Mouse (Mus musculus): ENCODE measurements around the gene Ttyh3. TPM values are rescaled to one million over a fixed set of nuclear protein-coding genes. Genes with fewer than 3 reads are reported as not detected.

Ttyh3 gene
- total and polyA plus RNA-seq, 2 experiments from 2014 or later: 67.9 to 163 TPM

GRCm38 (mm10) chr5:140579221-140579620 is 69.6 kb downstream of the Ttyh3 start:
- 24% methylated on average over 9 of the region's 9 CpGs for WGBS
- no peak for TF ChIP-seq CTCF (IDR thresholded peaks at IDR 0.05; ENCODE audit: low read depth)
- H3K27ac ChIP-seq (ENCODE audit: low read depth, low read length): no peak overlapping the region
- no peaks in the 10 kb centered on the region for H3K36me3 ChIP-seq (ENCODE audit: insufficient read depth)
- H3K4me3 ChIP-seq (ENCODE audit: low read depth, low read length): no peak overlapping the region
- DNase-seq (no peak), ATAC-seq (no peak)
- H3K9me3 ChIP-seq (ENCODE audit: low read length): no peaks in the 10 kb centered on the region
- H3K4me2 ChIP-seq (ENCODE audit: low read depth): no peak overlapping the region
- no peaks in the 10 kb centered on the region for H3K27me3 ChIP-seq (ENCODE audit: insufficient read depth, low read length)
- no peaks in the 10 kb centered on the region for H3K4me1 ChIP-seq (ENCODE audit: insufficient read depth)
- no peak overlapping the region for H3K9ac ChIP-seq

- no peak overlapping the region for H3K9ac ChIP-seq
These were observed 73.4 kb downstream of the Ttyh3 start for GRCm38 (mm10) chr5:140575381-140575866.

GRCm38 (mm10) chr5:140572611-140573010 is 76.2 kb downstream of the Ttyh3 start:
- Histone ChIP-seq H3K27me3 (ENCODE audit: insufficient read depth, low read length) (no peaks in the 10 kb centered on the region), H3K4me2 (ENCODE audit: low read depth) (no peak overlapping the region), H3K9ac (no peak overlapping the region), H3K4me1 (ENCODE audit: insufficient read depth) (0 out of 2 replicates have a peak, but pooled peaks cover 2% of the 10 kb centered on the region), H3K4me3 (ENCODE audit: low read depth, low read length) (no peak overlapping the region), H3K9me3 (ENCODE audit: low read length) (no peaks in the 10 kb centered on the region), H3K36me3 (ENCODE audit: insufficient read depth) (no peaks in the 10 kb centered on the region), H3K27ac (ENCODE audit: low read depth, low read length) (no peak overlapping the region)
- no peak for DNase-seq
- ATAC-seq: no peak
- WGBS: 86% methylated on average over 6 of the region's 6 CpGs
- no peak for TF ChIP-seq CTCF (IDR thresholded peaks at IDR 0.05; ENCODE audit: low read depth)

More at GRCm38 (mm10) chr5:140575381-140575866, 73.4 kb downstream of the Ttyh3 start:
- Histone ChIP-seq H3K4me1 (ENCODE audit: insufficient read depth) (no peaks in the 10 kb centered on the region), H3K4me3 (ENCODE audit: low read depth, low read length) (no peak overlapping the region), H3K27ac (ENCODE audit: low read depth, low read length) (no peak overlapping the region), H3K36me3 (ENCODE audit: insufficient read depth) (no peaks in the 10 kb centered on the region), H3K27me3 (ENCODE audit: insufficient read depth, low read length) (no peaks in the 10 kb centered on the region), H3K9me3 (ENCODE audit: low read length) (no peaks in the 10 kb centered on the region), H3K4me2 (ENCODE audit: low read depth) (no peak overlapping the region)
- TF ChIP-seq CTCF (IDR thresholded peaks at IDR 0.05; ENCODE audit: low read depth): no peak
- WGBS: 70% methylated on average over 5 of the region's 5 CpGs
- no peak for ATAC-seq
- DNase-seq: no peak

GRCm38 (mm10) chr5:140571673-140572072 is 77.2 kb downstream of the Ttyh3 start:
- H3K4me3 ChIP-seq (ENCODE audit: low read depth, low read length): no peak overlapping the region
- H3K9me3 ChIP-seq (ENCODE audit: low read length): no peaks in the 10 kb centered on the region
- WGBS: 52% methylated on average over 10 of the region's 10 CpGs
- H3K27ac ChIP-seq (ENCODE audit: low read depth, low read length): no peak overlapping the region
- DNase-seq (peak; percentile 41), ATAC-seq (peak; percentile 23; the same call in 1 of the 2 replicates)
- H3K9ac ChIP-seq: no peak overlapping the region
- H3K4me1 ChIP-seq (ENCODE audit: insufficient read depth): 0 out of 2 replicates have a peak, but pooled peaks cover 2% of the 10 kb centered on the region
- H3K27me3 ChIP-seq (ENCODE audit: insufficient read depth, low read length): no peaks in the 10 kb centered on the region
- no peak for TF ChIP-seq CTCF (IDR thresholded peaks at IDR 0.05; ENCODE audit: low read depth)
- no peak overlapping the region for H3K4me2 ChIP-seq (ENCODE audit: low read depth)
- no peaks in the 10 kb centered on the region for H3K36me3 ChIP-seq (ENCODE audit: insufficient read depth)

- Histone ChIP-seq H3K4me3 (ENCODE audit: low read depth, low read length) (no peak overlapping the region), H3K27ac (ENCODE audit: low read depth, low read length) (no peak overlapping the region), H3K27me3 (ENCODE audit: insufficient read depth, low read length) (no peaks in the 10 kb centered on the region), H3K9ac (no peak overlapping the region), H3K4me1 (ENCODE audit: insufficient read depth) (0 out of 2 replicates have a peak, but pooled peaks cover 2% of the 10 kb centered on the region), H3K9me3 (ENCODE audit: low read length) (no peaks in the 10 kb centered on the region), H3K4me2 (ENCODE audit: low read depth) (no peak overlapping the region), H3K36me3 (ENCODE audit: insufficient read depth) (no peaks in the 10 kb centered on the region)
- TF ChIP-seq CTCF (IDR thresholded peaks at IDR 0.05; ENCODE audit: low read depth): no peak
- no peak for DNase-seq
- 75% methylated on average over 4 of the region's 4 CpGs for WGBS
- no peak for ATAC-seq
These were observed 77.6 kb downstream of the Ttyh3 start for GRCm38 (mm10) chr5:140571201-140571600.

Other genes with a start within 250 kb of the Ttyh3 start
- gene Eif3b, start 229.7 kb downstream of the Ttyh3 start, total RNA-seq (2014; rRNA removed): 32.3 and 41.4 TPM in 2 replicates
- 64.0 and 73.0 TPM in 2 replicates for gene Eif3b, start 229.7 kb downstream of the Ttyh3 start, polyA plus RNA-seq (2015; fragmentation: Nextera tagmentation; extraction: Ambion mirVana)
- gene Gm4869, start 203.4 kb downstream of the Ttyh3 start, total RNA-seq (2014; rRNA removed): 0.10 TPM in 1 of 2 replicates, not detected in the other
- not detected in 2 replicates for gene Gm4869, start 203.4 kb downstream of the Ttyh3 start, polyA plus RNA-seq (2015; fragmentation: Nextera tagmentation; extraction: Ambion mirVana)
- 11.0 and 11.5 TPM in 2 replicates for gene Chst12, start 143.5 kb downstream of the Ttyh3 start, total RNA-seq (2014; rRNA removed)
- 19.1 and 22.4 TPM in 2 replicates for gene Chst12, start 143.5 kb downstream of the Ttyh3 start, polyA plus RNA-seq (2015; fragmentation: Nextera tagmentation; extraction: Ambion mirVana)
- not detected in 2 replicates for gene Grifin, start 84.0 kb downstream of the Ttyh3 start, total RNA-seq (2014; rRNA removed)
- gene Grifin, start 84.0 kb downstream of the Ttyh3 start, polyA plus RNA-seq (2015; fragmentation: Nextera tagmentation; extraction: Ambion mirVana): 0.36 TPM in 1 of 2 replicates, not detected in the other
- 39.4 and 53.7 TPM in 2 replicates for gene Lfng, start 41.7 kb downstream of the Ttyh3 start, total RNA-seq (2014; rRNA removed)
- 19.2 and 23.0 TPM in 2 replicates for gene Lfng, start 41.7 kb downstream of the Ttyh3 start, polyA plus RNA-seq (2015; fragmentation: Nextera tagmentation; extraction: Ambion mirVana)
- gene Iqce, start 53.3 kb upstream of the Ttyh3 start, total RNA-seq (2014; rRNA removed): 30.6 TPM in 2 replicates
- gene Iqce, start 53.3 kb upstream of the Ttyh3 start, polyA plus RNA-seq (2015; fragmentation: Nextera tagmentation; extraction: Ambion mirVana): 19.0 and 27.1 TPM in 2 replicates
- gene Brat1, start 56.0 kb upstream of the Ttyh3 start, total RNA-seq (2014; rRNA removed): 30.0 and 39.1 TPM in 2 replicates
- 15.8 and 17.4 TPM in 2 replicates for gene Brat1, start 56.0 kb upstream of the Ttyh3 start, polyA plus RNA-seq (2015; fragmentation: Nextera tagmentation; extraction: Ambion mirVana)
- 12.1 and 12.2 TPM in 2 replicates for gene Amz1, start 75.1 kb upstream of the Ttyh3 start, total RNA-seq (2014; rRNA removed)
- gene Amz1, start 75.1 kb upstream of the Ttyh3 start, polyA plus RNA-seq (2015; fragmentation: Nextera tagmentation; extraction: Ambion mirVana): 8.7 and 14.2 TPM in 2 replicates
- gene Gna12, start 181.4 kb upstream of the Ttyh3 start, total RNA-seq (2014; rRNA removed): 102 and 138 TPM in 2 replicates
- gene Gna12, start 181.4 kb upstream of the Ttyh3 start, polyA plus RNA-seq (2015; fragmentation: Nextera tagmentation; extraction: Ambion mirVana): 35.6 and 39.0 TPM in 2 replicates